Mouse (Mus musculus) right cerebral cortex, postnatal 36 days (tissue): ENCODE measurements around the gene Zfp526.
"Not testable (repeated sequence)": the region's sequence is repeated elsewhere in the genome, so short reads cannot be mapped to it uniquely, and the experiment has no call there.

Source experiments
- DNase-seq, 2 experiments: peaks; one replicate each; pipeline ENCODE4 v3.0.0; 2022; ENCODE audit warnings: low spot score in 2 of 2, mixed read lengths in 1 of 2

Zfp526 gene

GRCm38 (mm10) chr7:25238829-25239623 lies 17.8 kb downstream of the Zfp526 start:
- DNase-seq, result peak; percentile 85 to 90

- no peak for DNase-seq
These were observed 19.4 kb downstream of the Zfp526 start for GRCm38 (mm10) chr7:25240631-25241030.

- peak; percentile 81 to 86 for DNase-seq
These were observed 19.8 kb downstream of the Zfp526 start for GRCm38 (mm10) chr7:25241062-25241461.

GRCm38 (mm10) chr7:25243361-25243760 lies 22.1 kb downstream of the Zfp526 start:
- no peak for DNase-seq

GRCm38 (mm10) chr7:25244562-25245369 lies 23.5 kb downstream of the Zfp526 start:
- no peak for DNase-seq

GRCm38 (mm10) chr7:25246079-25246758 lies 25.0 kb downstream of the Zfp526 start:
- DNase-seq, result no peak

- DNase-seq, result no peak
These were observed 25.5 kb downstream of the Zfp526 start for GRCm38 (mm10) chr7:25246759-25247137.

- DNase-seq, result no peak
These were observed 26.3 kb downstream of the Zfp526 start for GRCm38 (mm10) chr7:25247498-25247897.

GRCm38 (mm10) chr7:25248018-25248647 lies 26.9 kb downstream of the Zfp526 start:
- DNase-seq, result peak; percentile 70 to 85

GRCm38 (mm10) chr7:25248846-25249313 lies 27.7 kb downstream of the Zfp526 start:
- DNase-seq, result no peak

GRCm38 (mm10) chr7:25249314-25250140 lies 28.3 kb downstream of the Zfp526 start:
- no peak for DNase-seq

GRCm38 (mm10) chr7:25250141-25250972 lies 29.1 kb downstream of the Zfp526 start, which contains the start of gene Erf:
Gene Erf (minus strand): TSS chr7:25250761.
- DNase-seq, result peak; percentile 94

GRCm38 (mm10) chr7:25251071-25251791 lies 30.0 kb downstream of the Zfp526 start:
- no peak for DNase-seq

GRCm38 (mm10) chr7:25251822-25252221 lies 30.6 kb downstream of the Zfp526 start:
- no peak for DNase-seq

GRCm38 (mm10) chr7:25261896-25262295 lies 40.7 kb downstream of the Zfp526 start:
- DNase-seq, result no peak

GRCm38 (mm10) chr7:25263968-25264870 lies 43.0 kb downstream of the Zfp526 start:
- DNase-seq, result no peak

GRCm38 (mm10) chr7:25265743-25266142 lies 44.5 kb downstream of the Zfp526 start:
- not testable (repeated sequence) for DNase-seq
